Mouse (Mus musculus): Measurements from ENCODE around the gene Acp4. TPM values are rescaled to one million over a fixed set of nuclear protein-coding genes. Genes with fewer than 3 reads are reported as not detected.
"Not testable (repeated sequence)": the region's sequence is repeated elsewhere in the genome, so short reads cannot be mapped to it uniquely, and the experiment has no call there.

The Acp4 gene
- polyA plus RNA-seq (2012; rRNA removed): not detected in 2 replicates

- 72% methylated on average over 4 of the region's 4 CpGs for WGBS
- DNase-seq (ENCODE audit: low read depth, low spot score): no peak
Measured at GRCm38 (mm10) chr7:44257278-44257677, at the start of gene Acp4. TSS of gene Acp4 (minus strand) at chr7:44257378.

- no peak for DNase-seq (ENCODE audit: low read depth, low spot score)
- 74% methylated on average over 6 of the region's 6 CpGs for WGBS
Measured at GRCm38 (mm10) chr7:44306516-44307240, 49.5 kb upstream of the Acp4 start, which contains the start of gene Clec11a. TSS of gene Clec11a (minus strand) at chr7:44306902.

GRCm38 (mm10) chr7:44305686-44306085 is 48.5 kb upstream of the Acp4 start:
- 16% methylated on average over 16 of the region's 16 CpGs for WGBS

GRCm38 (mm10) chr7:44304775-44305641 is 47.8 kb upstream of the Acp4 start:
- peak; percentile 99 for DNase-seq (ENCODE audit: low read depth, low spot score)
- WGBS: under 1% methylated on average over 49 of the region's 49 CpGs

More at GRCm38 (mm10) chr7:44305686-44306085, 48.5 kb upstream of the Acp4 start:
- DNase-seq (ENCODE audit: low read depth, low spot score): no peak

GRCm38 (mm10) chr7:44304463-44304774 is 47.2 kb upstream of the Acp4 start:
- WGBS: 2% methylated on average over 25 of the region's 25 CpGs
- DNase-seq (ENCODE audit: low read depth, low spot score): no peak

- no peak for DNase-seq (ENCODE audit: low read depth, low spot score)
- 83% methylated on average over 14 of the region's 14 CpGs for WGBS
Measured at GRCm38 (mm10) chr7:44303346-44304340, 46.5 kb upstream of the Acp4 start.

GRCm38 (mm10) chr7:44297501-44297900 is 40.3 kb upstream of the Acp4 start:
- 84% methylated on average over 2 of the region's 2 CpGs for WGBS

GRCm38 (mm10) chr7:44291418-44291817 is 34.2 kb upstream of the Acp4 start:
- DNase-seq (ENCODE audit: low read depth, low spot score): no peak
- WGBS: 56% methylated on average over 4 of the region's 4 CpGs

More at GRCm38 (mm10) chr7:44297501-44297900, 40.3 kb upstream of the Acp4 start:
- DNase-seq (ENCODE audit: low read depth, low spot score): not testable (repeated sequence)

GRCm38 (mm10) chr7:44290986-44291385 is 33.8 kb upstream of the Acp4 start:
- DNase-seq (ENCODE audit: low read depth, low spot score): no peak
- WGBS: 79% methylated on average over 4 of the region's 4 CpGs

GRCm38 (mm10) chr7:44287760-44288159 is 30.6 kb upstream of the Acp4 start:
- 43% methylated on average over 7 of the region's 7 CpGs for WGBS
- DNase-seq (ENCODE audit: low read depth, low spot score): no peak

- 80% methylated on average over 7 of the region's 7 CpGs for WGBS
Measured at GRCm38 (mm10) chr7:44281586-44281985, 24.4 kb upstream of the Acp4 start.

GRCm38 (mm10) chr7:44280959-44281358 is 23.8 kb upstream of the Acp4 start:
- DNase-seq (ENCODE audit: low read depth, low spot score): no peak
- WGBS: 36% methylated on average over 1 of the region's 1 CpGs

More at GRCm38 (mm10) chr7:44281586-44281985, 24.4 kb upstream of the Acp4 start:
- no peak for DNase-seq (ENCODE audit: low read depth, low spot score)

- no peak for DNase-seq (ENCODE audit: low read depth, low spot score)
- 48% methylated on average over 2 of the region's 2 CpGs for WGBS
Measured at GRCm38 (mm10) chr7:44277250-44277622, 20.1 kb upstream of the Acp4 start.

GRCm38 (mm10) chr7:44276461-44277249 is 19.5 kb upstream of the Acp4 start:
- DNase-seq (ENCODE audit: low read depth, low spot score): no peak
- WGBS: 66% methylated on average over 10 of the region's 10 CpGs

GRCm38 (mm10) chr7:44275546-44275945 is 18.4 kb upstream of the Acp4 start:
- WGBS: 78% methylated on average over 3 of the region's 3 CpGs
- no peak for DNase-seq (ENCODE audit: low read depth, low spot score)

- 27% methylated on average over 11 of the region's 11 CpGs for WGBS
- no peak for DNase-seq (ENCODE audit: low read depth, low spot score)
Measured at GRCm38 (mm10) chr7:44274096-44274495, 16.9 kb upstream of the Acp4 start.

GRCm38 (mm10) chr7:44273446-44273845 is 16.3 kb upstream of the Acp4 start:
- no peak for DNase-seq (ENCODE audit: low read depth, low spot score)
- WGBS: 79% methylated on average over 7 of the region's 7 CpGs

- DNase-seq (ENCODE audit: low read depth, low spot score): no peak
- WGBS: 80% methylated on average over 7 of the region's 7 CpGs
Measured at GRCm38 (mm10) chr7:44272546-44272945, 15.4 kb upstream of the Acp4 start.

GRCm38 (mm10) chr7:44271309-44271708 is 14.1 kb upstream of the Acp4 start:
- DNase-seq (ENCODE audit: low read depth, low spot score): no peak
- WGBS: 78% methylated on average over 2 of the region's 2 CpGs

Measured in large intestine, adult 2 months (tissue).